Mouse (Mus musculus) ES-Bruce4 (cell line): ENCODE data around the gene Eif1ax. TPM values are rescaled to one million over a fixed set of nuclear protein-coding genes. Genes with fewer than 3 reads are reported as not detected.
"Not testable (repeated sequence)": the region's sequence is repeated elsewhere in the genome, so short reads cannot be mapped to it uniquely, and the experiment has no call there.

Experiments used
- H3K27ac ChIP-seq: 2 replicates; pipeline ENCODE4 v1.5.1; 2012; ENCODE audit warnings: low read length, inconsistent platforms; ENCODE audit not compliant: insufficient read depth
- H3K27me3 ChIP-seq: 2 replicates; pipeline ENCODE4 v1.6.1; 2012; ENCODE audit warnings: mild to moderate bottlenecking, low read length, inconsistent platforms; ENCODE audit not compliant: control insufficient read depth, poor library complexity, insufficient read depth, severe bottlenecking
- H3K36me3 ChIP-seq: 2 replicates; pipeline ENCODE4 v1.6.1; 2012; ENCODE audit warnings: inconsistent platforms, mild to moderate bottlenecking, low read length, moderate library complexity; ENCODE audit not compliant: control insufficient read depth, poor library complexity, insufficient read depth, severe bottlenecking
- H3K4me1 ChIP-seq: one replicate; pipeline ENCODE4 v1.8.1; 2011; ENCODE audit warnings: low read length; ENCODE audit not compliant: control insufficient read depth, insufficient read depth
- H3K4me3 ChIP-seq: 2 replicates; pipeline ENCODE4 v1.5.1; 2011; ENCODE audit warnings: low read depth, mild to moderate bottlenecking, low read length
- H3K9ac ChIP-seq: 2 replicates; pipeline ENCODE4 v1.6.1; 2012; ENCODE audit warnings: low read depth, mild to moderate bottlenecking, inconsistent platforms; ENCODE audit not compliant: poor library complexity, severe bottlenecking
- H3K9me3 ChIP-seq: replicated peaks from 2 replicates; pipeline ENCODE4 v1.6.1; 2012; ENCODE audit warnings: mild to moderate bottlenecking, low read length, inconsistent platforms; ENCODE audit not compliant: control insufficient read depth, poor library complexity, insufficient read depth, severe bottlenecking
- CTCF ChIP-seq: IDR thresholded peaks from one replicate; pipeline ENCODE4 v1.8.1; 2011; ENCODE audit warnings: low read depth, low read length
- EP300 ChIP-seq: IDR thresholded peaks from 2 replicates; pipeline ENCODE4 v1.6.1; 2011; ENCODE audit warnings: low read depth, low read length; ENCODE audit not compliant: insufficient read depth
- POLR2A ChIP-seq: IDR thresholded peaks from one replicate; pipeline ENCODE4 v1.8.1; 2011; ENCODE audit warnings: low read length; ENCODE audit not compliant: insufficient read depth
- polyA plus RNA-seq: library from polyadenylated mRNA; stranded (reverse); fragments of >200 nt; gene quantifications from 2 replicates; pipeline ENCODE4 v1.2.4, GENCODE M21; 2011; ENCODE audit warnings: low read depth; ENCODE audit not compliant: missing spikeins, insufficient read depth, insufficient read length

The Eif1ax gene
- polyA plus RNA-seq, 1 experiment: 92.6 TPM

- Histone ChIP-seq H3K36me3 (no peaks in the 10 kb centered on the region), H3K9ac (no peak overlapping the region), H3K27me3 (no peaks in the 10 kb centered on the region), H3K4me3 (no peak overlapping the region), H3K27ac (no peak overlapping the region), H3K4me1 (no peaks in the 10 kb centered on the region), H3K9me3 (no peaks in the 10 kb centered on the region)
- TF ChIP-seq CTCF (no peak), EP300 (no peak), POLR2A (no peak)
Observed at GRCm38 (mm10) chrX:159391239-159391638, 19.3 kb downstream of the Eif1ax start.

- H3K9me3 ChIP-seq: no peaks in the 10 kb centered on the region; the same call in 1 of the 2 replicates
- H3K27ac ChIP-seq: no peak overlapping the region
- TF ChIP-seq CTCF (peak; percentile 30), EP300 (no peak)
- H3K36me3 ChIP-seq: no peaks in the 10 kb centered on the region
- H3K9ac ChIP-seq: no peak overlapping the region
- no peak overlapping the region for H3K4me3 ChIP-seq
- no peaks in the 10 kb centered on the region for H3K27me3 ChIP-seq
- H3K4me1 ChIP-seq: no peaks in the 10 kb centered on the region
Observed at GRCm38 (mm10) chrX:159409253-159409652, 37.3 kb downstream of the Eif1ax start.

GRCm38 (mm10) chrX:159414130-159414828 lies 42.3 kb downstream of the Eif1ax start, which contains the start of gene Map7d2:
Map7d2 (plus strand) TSS chrX:159414572.
- no peaks in the 10 kb centered on the region for H3K4me1 ChIP-seq
- H3K27me3 ChIP-seq: no peaks in the 10 kb centered on the region
- peak within 1 kb of the TSS; percentile 77 for H3K4me3 ChIP-seq
- H3K9ac ChIP-seq: peak within 1 kb of the TSS; percentile 82
- H3K9me3 ChIP-seq: no peaks in the 10 kb centered on the region; the same call in 1 of the 2 replicates
- no peaks in the 10 kb centered on the region for H3K36me3 ChIP-seq
- TF ChIP-seq EP300 (no peak), CTCF (no peak), POLR2A (no peak)
- H3K27ac ChIP-seq: no peak within 1 kb of the TSS

GRCm38 (mm10) chrX:159414829-159415673 lies 43.1 kb downstream of the Eif1ax start:
- Histone ChIP-seq H3K9me3 (no peaks in the 10 kb centered on the region; the same call in 1 of the 2 replicates), H3K9ac (peak overlapping the region; percentile 82), H3K36me3 (no peaks in the 10 kb centered on the region), H3K27ac (no peak overlapping the region), H3K27me3 (no peaks in the 10 kb centered on the region), H3K4me3 (peak overlapping the region; percentile 77), H3K4me1 (no peaks in the 10 kb centered on the region)
- TF ChIP-seq EP300: no peak
- no peak for TF ChIP-seq CTCF
- TF ChIP-seq POLR2A: no peak

GRCm38 (mm10) chrX:159430507-159430906 lies 58.5 kb downstream of the Eif1ax start:
- H3K36me3 ChIP-seq, H3K9me3 ChIP-seq, H3K9ac ChIP-seq, H3K27ac ChIP-seq, H3K4me1 ChIP-seq, H3K4me3 ChIP-seq, H3K27me3 ChIP-seq: not testable (repeated sequence)

Other genes starting within 250 kb of the Eif1ax start
- 47.2 and 55.5 TPM in 2 replicates for gene Rps6ka3, start 161.9 kb upstream of the Eif1ax start, polyA plus RNA-seq
- gene Map7d2, start 42.4 kb downstream of the Eif1ax start, polyA plus RNA-seq: 14.4 and 16.8 TPM in 2 replicates
- gene Bclaf3, start 154.5 kb downstream of the Eif1ax start, polyA plus RNA-seq: 118 and 124 TPM in 2 replicates